Mouse (Mus musculus) bone marrow macrophage, adult 2 months (primary cell): ENCODE results near the gene Cryba4. TPM values are rescaled to one million over a fixed set of nuclear protein-coding genes. Genes with fewer than 3 reads are reported as not detected.

Experiments used
- H3K27ac ChIP-seq: 2 replicates; pipeline ENCODE4 v1.5.1; 2012; ENCODE audit warnings: low read depth, low read length; ENCODE audit not compliant: insufficient read depth
- H3K4me1 ChIP-seq: 2 replicates; pipeline ENCODE4 v1.6.1; 2012; ENCODE audit warnings: low read length; ENCODE audit not compliant: control insufficient read depth, insufficient read depth
- H3K4me3 ChIP-seq: 2 replicates; pipeline ENCODE4 v1.5.1; 2012; ENCODE audit warnings: mild to moderate bottlenecking, low read length, moderate library complexity; ENCODE audit not compliant: insufficient read depth
- CTCF ChIP-seq: IDR thresholded peaks from 2 replicates; pipeline ENCODE4 v1.5.1; 2012; ENCODE audit warnings: low read depth, mild to moderate bottlenecking, low read length, moderate library complexity
- POLR2A ChIP-seq: IDR thresholded peaks from 2 replicates; pipeline ENCODE4 v1.6.1; 2012; ENCODE audit warnings: mild to moderate bottlenecking, low read depth, low read length, borderline replicate concordance
- polyA plus RNA-seq: library from polyadenylated mRNA; stranded (reverse); fragments of >200 nt; gene quantifications from 2 replicates; pipeline ENCODE4 v1.2.4, GENCODE M21; 2012; ENCODE audit not compliant: missing spikeins, insufficient read depth, insufficient read length

Cryba4 gene
- polyA plus RNA-seq, 1 experiment, result 3.0 TPM

DNA sequence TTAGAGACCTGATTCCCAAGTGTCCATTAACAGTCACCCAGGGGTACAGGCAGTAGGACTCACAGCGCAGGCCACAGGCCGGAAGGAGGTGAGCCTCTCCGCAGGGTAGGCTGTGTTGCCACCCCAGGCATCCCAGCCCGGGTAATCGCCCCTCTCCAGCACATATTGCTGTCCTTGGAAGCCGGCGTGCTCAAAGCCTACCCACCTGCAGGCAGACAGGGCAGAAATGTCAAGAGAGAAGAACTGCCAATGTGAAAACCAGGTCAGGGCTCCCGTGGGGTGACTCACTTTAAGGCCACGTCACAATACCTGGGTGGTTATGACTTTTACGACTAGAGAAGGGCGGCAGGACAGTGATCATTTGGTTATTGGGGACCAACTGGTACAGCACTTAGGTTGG lies 3.2 kb downstream of the Cryba4 start:
- peaks cover 15% of the 10 kb centered on the region for H3K4me1 ChIP-seq
- TF ChIP-seq POLR2A (no peak), CTCF (no peak)
- no peak overlapping the region for H3K27ac ChIP-seq
- H3K4me3 ChIP-seq, result no peak overlapping the region

DNA sequence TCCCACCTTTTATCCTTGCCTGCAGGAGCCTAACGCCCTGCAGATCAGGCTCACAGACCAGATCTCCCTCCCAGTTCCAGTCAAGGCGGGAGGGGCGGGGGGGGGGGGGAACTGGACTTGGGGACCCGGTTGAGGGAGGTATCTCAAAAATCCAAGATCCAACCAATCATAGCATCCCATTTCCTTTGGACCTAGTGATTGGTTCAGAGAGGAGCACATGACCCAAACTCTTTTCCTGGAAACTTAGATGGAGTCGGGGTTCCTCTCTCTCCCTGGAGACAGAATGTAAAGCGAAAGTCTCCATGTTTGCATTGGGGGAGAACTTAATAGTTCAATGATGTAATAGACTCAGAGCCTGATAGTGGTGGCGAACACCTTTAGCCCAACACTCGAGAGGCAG lies 4.9 kb downstream of the Cryba4 start:
- TF ChIP-seq CTCF, result no peak
- no peak for TF ChIP-seq POLR2A
- H3K27ac ChIP-seq, result no peak overlapping the region
- peaks cover 15% of the 10 kb centered on the region for H3K4me1 ChIP-seq
- H3K4me3 ChIP-seq, result no peak overlapping the region

DNA sequence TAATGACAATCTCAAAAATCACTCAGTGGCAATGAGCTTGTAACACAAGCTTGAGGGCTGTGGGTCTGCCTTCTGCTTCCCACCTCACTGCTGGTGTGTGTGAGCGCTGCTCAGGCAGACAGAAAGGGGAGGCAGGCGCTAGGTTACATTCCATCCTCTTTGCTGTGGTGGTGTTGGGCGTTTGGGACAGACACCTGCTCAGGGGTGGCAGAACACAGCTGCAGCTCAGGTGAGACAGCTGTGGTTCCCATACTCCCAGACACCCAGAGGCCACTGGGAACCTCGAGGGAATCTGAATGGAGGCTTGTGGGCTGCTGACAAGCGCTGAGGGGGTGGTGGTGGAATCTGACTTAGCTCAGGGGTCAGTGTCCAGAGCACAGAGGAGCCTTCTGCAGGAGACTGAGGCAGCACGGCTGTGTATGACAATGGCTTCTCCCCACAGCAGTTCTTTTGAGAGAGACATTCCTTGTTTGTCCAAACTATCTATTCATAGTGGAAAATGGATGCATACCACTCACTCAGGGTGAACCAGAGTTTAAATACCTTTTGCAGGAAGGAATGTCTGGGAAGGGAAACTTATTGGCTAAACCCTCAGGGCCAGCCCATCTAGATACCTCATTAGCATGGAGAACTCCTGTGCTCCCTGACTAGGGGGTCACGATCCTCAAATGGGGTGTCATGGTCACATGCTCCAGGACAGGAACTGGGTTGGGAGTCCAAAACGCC lies 7.3 kb downstream of the Cryba4 start:
- no peak for TF ChIP-seq POLR2A
- no peak for TF ChIP-seq CTCF
- Histone ChIP-seq H3K4me3 (no peak overlapping the region), H3K27ac (no peak overlapping the region), H3K4me1 (no peaks in the 10 kb centered on the region)

DNA sequence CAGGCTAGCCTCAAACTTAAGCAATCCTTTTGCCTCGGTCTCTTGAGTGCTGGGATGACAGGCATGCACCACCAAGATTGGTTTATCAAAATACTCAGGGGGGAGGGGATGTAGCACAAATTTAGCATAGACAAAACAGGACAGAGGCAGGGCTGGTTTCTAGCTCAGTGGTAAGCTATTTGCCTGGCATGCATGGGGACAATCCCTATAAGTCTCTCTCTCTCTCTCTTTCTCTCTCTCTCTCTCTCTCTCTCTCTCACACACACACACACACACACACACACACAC lies 8.1 kb downstream of the Cryba4 start:
- Histone ChIP-seq H3K4me3 (no peak overlapping the region), H3K4me1 (no peaks in the 10 kb centered on the region), H3K27ac (no peak overlapping the region)
- TF ChIP-seq POLR2A, result no peak
- no peak for TF ChIP-seq CTCF

DNA sequence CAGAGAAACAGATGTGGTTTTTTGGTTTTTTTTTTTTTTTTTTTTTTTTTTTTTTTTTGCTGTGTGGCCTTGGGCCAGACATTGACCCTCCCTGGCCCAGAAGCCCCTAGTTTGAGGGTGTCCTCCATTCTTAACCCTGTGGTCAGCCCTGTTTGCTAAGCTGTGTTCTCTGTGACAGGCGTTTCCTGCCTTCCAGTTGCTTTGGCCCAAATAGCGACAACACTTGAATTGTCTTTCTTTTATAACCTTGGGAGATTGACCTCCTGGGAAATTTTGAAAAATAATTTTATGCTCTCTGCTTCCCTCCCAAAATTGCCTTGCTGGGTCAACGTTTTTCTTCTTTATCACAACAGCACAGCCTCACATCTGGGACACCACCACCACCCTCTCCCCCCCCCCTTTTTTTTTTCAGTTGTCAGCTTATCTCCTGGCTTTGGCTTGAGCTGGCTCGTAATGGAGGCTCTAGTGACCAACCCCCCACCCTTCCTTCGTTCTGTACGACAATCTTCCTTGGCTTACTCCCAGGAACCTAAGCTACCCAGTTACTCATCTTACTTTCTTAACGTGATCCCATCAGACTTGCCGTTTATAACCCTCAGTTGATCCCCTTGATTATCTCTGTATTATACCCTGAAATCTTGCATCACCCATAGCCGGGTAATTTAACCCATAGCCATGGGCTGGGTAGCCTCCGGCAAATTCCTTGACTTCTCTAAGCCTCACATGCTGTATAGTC lies 8.6 kb downstream of the Cryba4 start:
- Histone ChIP-seq H3K4me1 (no peaks in the 10 kb centered on the region), H3K4me3 (no peak overlapping the region), H3K27ac (no peak overlapping the region)
- no peak for TF ChIP-seq CTCF
- TF ChIP-seq POLR2A, result no peak

DNA sequence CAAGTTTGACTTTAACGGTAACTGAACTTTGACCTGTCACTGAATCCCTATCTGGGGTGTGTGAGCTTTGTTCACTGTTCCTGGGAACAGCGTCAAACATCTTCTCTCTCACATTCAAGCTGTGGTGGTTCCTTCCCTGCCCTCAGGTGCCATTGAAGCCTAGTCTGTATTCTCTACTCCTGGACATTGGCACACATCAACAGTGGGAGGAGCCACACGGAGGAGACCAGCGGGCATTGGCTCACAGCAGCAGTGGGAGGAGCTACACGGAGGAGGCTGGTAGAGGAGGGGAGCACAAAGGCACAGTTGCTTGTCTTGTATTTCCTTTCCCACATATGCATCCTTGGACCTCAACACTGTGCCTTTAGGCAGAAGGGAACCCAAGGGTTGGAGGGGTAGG lies 9.3 kb downstream of the Cryba4 start:
- Histone ChIP-seq H3K27ac (no peak overlapping the region), H3K4me1 (no peaks in the 10 kb centered on the region)
- TF ChIP-seq CTCF (no peak), POLR2A (no peak)

DNA sequence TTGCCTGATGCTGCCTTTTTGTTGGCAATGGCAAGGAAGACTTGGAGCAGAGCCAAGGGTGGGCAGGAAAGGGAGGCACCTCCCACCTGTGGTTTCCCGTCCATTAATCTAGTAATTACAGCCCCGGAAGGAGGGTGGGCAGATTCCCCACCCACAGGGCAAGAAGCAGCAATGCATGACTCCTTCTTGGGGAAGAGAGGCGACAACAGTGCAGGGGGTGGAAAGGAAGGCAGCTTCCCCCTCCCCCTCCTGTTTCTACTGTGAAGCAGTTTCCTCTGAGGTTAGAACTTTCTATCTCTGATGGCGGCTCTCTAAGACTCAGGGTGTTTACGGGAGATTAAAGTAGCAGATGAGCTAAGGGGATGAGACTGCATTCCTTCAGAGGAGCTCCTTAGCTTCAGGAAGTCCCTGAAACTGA lies 9.9 kb downstream of the Cryba4 start:
- Histone ChIP-seq H3K27ac (no peak overlapping the region), H3K4me1 (no peaks in the 10 kb centered on the region), H3K4me3 (no peak overlapping the region)
- no peak for TF ChIP-seq CTCF

More for the DNA sequence above, 9.3 kb downstream of the Cryba4 start:
- H3K4me3 ChIP-seq, result no peak overlapping the region

DNA sequence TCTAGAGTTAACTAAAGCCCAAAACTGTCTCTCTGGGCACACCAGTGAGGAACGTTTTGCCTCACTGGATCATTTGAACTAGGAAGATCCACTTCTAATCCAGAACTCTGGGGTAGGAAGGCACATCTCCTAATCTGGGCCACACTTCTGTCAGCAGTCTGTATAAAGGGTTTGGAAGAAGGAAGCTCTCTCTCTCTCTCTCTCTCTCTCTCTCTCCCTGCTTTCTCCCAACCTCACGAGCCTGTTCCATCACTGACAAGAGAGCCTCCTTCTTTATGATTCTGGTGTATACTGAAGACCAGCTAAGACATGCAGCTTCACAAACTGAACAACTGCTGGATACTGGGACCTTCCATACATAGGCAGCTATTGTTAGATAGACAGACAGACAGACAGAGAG lies 10.5 kb downstream of the Cryba4 start:
- H3K4me3 ChIP-seq, result no peak overlapping the region
- TF ChIP-seq CTCF (no peak), POLR2A (no peak)

DNA sequence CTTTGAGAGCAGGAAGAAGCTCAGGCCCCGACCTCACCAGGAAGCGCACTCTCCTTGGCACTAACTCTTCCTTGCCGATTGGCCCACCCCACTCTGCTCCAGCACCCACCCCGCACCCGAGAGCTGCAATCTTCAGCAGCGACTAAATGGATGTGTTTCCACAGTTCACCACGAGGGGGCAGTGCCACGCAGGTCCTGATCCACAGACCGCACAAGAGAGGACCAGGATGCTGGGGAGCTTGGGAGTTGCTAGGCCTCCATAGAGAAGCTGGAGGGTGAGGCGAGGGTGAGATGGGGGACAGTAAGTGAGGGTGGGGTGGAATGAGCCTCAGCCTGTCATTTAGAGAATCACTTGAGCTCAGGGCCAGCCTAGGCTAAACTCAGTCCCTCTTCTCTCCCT lies 11.6 kb downstream of the Cryba4 start:
- Histone ChIP-seq H3K27ac (no peak overlapping the region), H3K4me1 (no peaks in the 10 kb centered on the region), H3K4me3 (no peak overlapping the region)
- TF ChIP-seq CTCF, result peak; percentile 61; the same call in 1 of the 2 replicates
- TF ChIP-seq POLR2A, result no peak

More for the DNA sequence above, 10.5 kb downstream of the Cryba4 start:
- no peaks in the 10 kb centered on the region for H3K4me1 ChIP-seq
- no peak overlapping the region for H3K27ac ChIP-seq

DNA sequence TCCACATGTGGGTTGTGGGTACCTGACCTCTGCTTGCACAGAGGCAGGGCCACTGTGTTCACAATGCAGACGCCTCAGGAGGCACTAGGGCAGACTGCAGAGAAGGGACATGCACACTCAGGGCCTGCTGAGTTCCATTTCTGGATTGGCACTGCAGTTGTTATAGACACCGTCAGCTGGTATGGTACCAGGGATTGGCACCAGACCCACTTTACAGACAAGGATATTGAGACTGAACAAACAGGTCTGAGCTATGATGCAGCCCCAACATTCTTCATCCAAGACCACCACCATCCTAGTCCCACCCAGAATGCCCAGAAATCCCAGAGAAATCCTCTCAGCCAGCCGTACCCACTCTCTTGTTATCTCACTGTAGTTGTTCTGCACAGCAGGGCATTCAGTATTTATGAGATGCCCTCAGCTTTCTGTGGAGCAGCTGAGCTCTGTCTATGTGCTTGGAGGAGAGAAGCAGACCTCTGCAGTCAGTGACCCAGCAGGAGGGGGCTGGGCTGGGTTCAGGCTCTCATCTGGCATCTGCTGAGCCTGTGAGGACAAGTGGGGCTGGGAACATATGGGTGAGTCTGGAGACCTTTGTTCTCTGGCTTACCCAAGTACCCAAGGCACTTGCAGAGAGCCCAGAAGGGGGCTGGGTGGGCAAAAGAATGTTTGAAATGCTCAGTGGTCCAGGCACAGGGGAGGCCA lies 13.4 kb downstream of the Cryba4 start:
- no peak overlapping the region for H3K4me3 ChIP-seq

More for the DNA sequence above, 13.4 kb downstream of the Cryba4 start:
- Histone ChIP-seq H3K27ac (no peak overlapping the region), H3K4me1 (no peaks in the 10 kb centered on the region)
- TF ChIP-seq POLR2A (no peak), CTCF (no peak)
